Mouse (Mus musculus) kidney, postnatal 0 days (tissue): ENCODE results near the gene Ubash3a. TPM values are rescaled to one million over a fixed set of nuclear protein-coding genes. Genes with fewer than 3 reads are reported as not detected.

ENCODE experiments used
- ATAC-seq: fragments of 200-750 bp; cut with Nextera tagmentation; replicated peaks from 2 replicates; pipeline ENCODE4 v1.8.0; 2017; ENCODE audit warnings: low read depth, moderate number of reproducible peaks, moderate TSS enrichment, moderate library complexity; ENCODE audit not compliant: low FRiP score
- DNase-seq: peaks from one replicate; pipeline ENCODE4 v3.0.0-alpha.2; 2016; ENCODE audit warnings: low spot score
- H3K27ac ChIP-seq: fragments of 300-500 bp; sonication (generic); 2 replicates; pipeline ENCODE4 v1.5.1; 2014; ENCODE audit warnings: mild to moderate bottlenecking
- H3K27me3 ChIP-seq: fragments of 300-500 bp; sonication (generic); 2 replicates; pipeline ENCODE4 v1.6.1; 2014; ENCODE audit warnings: low read length, mixed read lengths; ENCODE audit not compliant: insufficient read depth
- H3K36me3 ChIP-seq: fragments of 300-500 bp; sonication (generic); 2 replicates; pipeline ENCODE4 v1.6.1; 2014; ENCODE audit warnings: low read length, mixed read lengths; ENCODE audit not compliant: insufficient read depth
- H3K4me1 ChIP-seq: fragments of 300-500 bp; sonication (generic); replicated peaks from 2 replicates; pipeline ENCODE4 v1.6.1; 2014; ENCODE audit warnings: antibody characterized with exemption, low read length, mixed read lengths; ENCODE audit not compliant: insufficient read depth
- H3K4me2 ChIP-seq: fragments of 300-500 bp; sonication (generic); 2 replicates; pipeline ENCODE4 v1.6.1; 2014; ENCODE audit warnings: mild to moderate bottlenecking, low read length, moderate library complexity, mixed read lengths
- H3K4me3 ChIP-seq: fragments of 300-500 bp; sonication (generic); replicated peaks from 2 replicates; pipeline ENCODE4 v1.5.1; 2014; ENCODE audit warnings: low read depth, low read length
- H3K9ac ChIP-seq: fragments of 300-500 bp; sonication (generic); 2 replicates; pipeline ENCODE4 v1.6.1; 2014; ENCODE audit warnings: low read depth, low read length
- H3K9me3 ChIP-seq: fragments of 300-500 bp; sonication (generic); replicated peaks from 2 replicates; pipeline ENCODE4 v1.6.1; 2016; ENCODE audit warnings: low read length, inconsistent platforms, mixed read lengths
- CTCF ChIP-seq: IDR thresholded peaks from 2 replicates; pipeline ENCODE4 v1.5.1; 2016; ENCODE audit warnings: antibody characterized with exemption, low read depth, mild to moderate bottlenecking, moderate library complexity
- WGBS: fragments of 180-500 bp; shearing (Covaris S2); extraction: QIAGEN DNeasy Blood & Tissue Kit; methylation state at CpG from one replicate; pipeline ENCODE4 v1.1.7; 2014; 5-methylcytosine and 5-hydroxymethylcytosine counted together
- polyA plus RNA-seq: library from polyadenylated mRNA; unstranded; fragments of >200 nt; fragmentation: Nextera tagmentation; extraction: Ambion mirVana; gene quantifications from 2 replicates; pipeline ENCODE4 v1.2.1, GENCODE M21; 2015

The Ubash3a gene
- polyA plus RNA-seq, 1 experiment from 2014 or later: 0.14 TPM

- Histone ChIP-seq H3K36me3 (no peaks in the 10 kb centered on the region), H3K4me1 (no peaks in the 10 kb centered on the region), H3K27ac (no peak overlapping the region), H3K27me3 (no peaks in the 10 kb centered on the region), H3K9ac (no peak overlapping the region), H3K9me3 (no peaks in the 10 kb centered on the region), H3K4me2 (no peak overlapping the region), H3K4me3 (no peak overlapping the region)
- TF ChIP-seq CTCF: no peak
- 85% methylated on average over 8 of the region's 8 CpGs for WGBS
- DNase-seq (no peak), ATAC-seq (no peak)
Observed at GRCm38 (mm10) chr17:31241156-31241555, 33.5 kb downstream of the Ubash3a start.

GRCm38 (mm10) chr17:31242764-31243163, 35.1 kb downstream of the Ubash3a start:
- 0% methylated on average over 1 of the region's 1 CpGs for WGBS
- no peak for DNase-seq
- Histone ChIP-seq H3K9me3 (no peaks in the 10 kb centered on the region), H3K9ac (no peak overlapping the region), H3K36me3 (no peaks in the 10 kb centered on the region), H3K4me3 (no peak overlapping the region), H3K27ac (no peak overlapping the region), H3K27me3 (no peaks in the 10 kb centered on the region), H3K4me2 (no peak overlapping the region), H3K4me1 (no peaks in the 10 kb centered on the region)
- no peak for ATAC-seq
- TF ChIP-seq CTCF: peak; percentile 58

GRCm38 (mm10) chr17:31245321-31245720, 37.6 kb downstream of the Ubash3a start:
- 59% methylated on average over 5 of the region's 5 CpGs for WGBS
- H3K9me3 ChIP-seq: no peaks in the 10 kb centered on the region
- ATAC-seq (no peak), DNase-seq (no peak)
- no peaks in the 10 kb centered on the region for H3K27me3 ChIP-seq
- no peaks in the 10 kb centered on the region for H3K4me1 ChIP-seq
- H3K4me2 ChIP-seq: no peak overlapping the region
- H3K27ac ChIP-seq: no peak overlapping the region
- H3K4me3 ChIP-seq: no peak overlapping the region
- no peak for TF ChIP-seq CTCF
- no peaks in the 10 kb centered on the region for H3K36me3 ChIP-seq
- H3K9ac ChIP-seq: no peak overlapping the region

- no peak overlapping the region for H3K9ac ChIP-seq
- no peak overlapping the region for H3K4me3 ChIP-seq
- no peaks in the 10 kb centered on the region for H3K9me3 ChIP-seq
- H3K27me3 ChIP-seq: no peaks in the 10 kb centered on the region
- H3K27ac ChIP-seq: no peak overlapping the region
- DNase-seq (no peak), ATAC-seq (no peak)
- no peak for TF ChIP-seq CTCF
- H3K36me3 ChIP-seq: no peaks in the 10 kb centered on the region
- 28% methylated on average over 4 of the region's 5 CpGs for WGBS
- H3K4me1 ChIP-seq: no peaks in the 10 kb centered on the region
- H3K4me2 ChIP-seq: no peak overlapping the region
Observed at GRCm38 (mm10) chr17:31247144-31247543, 39.5 kb downstream of the Ubash3a start.

- ATAC-seq (no peak), DNase-seq (no peak)
- Histone ChIP-seq H3K36me3 (no peaks in the 10 kb centered on the region), H3K27ac (no peak overlapping the region), H3K9ac (no peak overlapping the region), H3K4me2 (no peak overlapping the region), H3K9me3 (no peaks in the 10 kb centered on the region), H3K27me3 (no peaks in the 10 kb centered on the region), H3K4me1 (no peaks in the 10 kb centered on the region), H3K4me3 (no peak overlapping the region)
- 65% methylated on average over 5 of the region's 5 CpGs for WGBS
- TF ChIP-seq CTCF: no peak
Observed at GRCm38 (mm10) chr17:31253951-31254350, 46.3 kb downstream of the Ubash3a start.

GRCm38 (mm10) chr17:31254463-31254931, 46.8 kb downstream of the Ubash3a start:
- TF ChIP-seq CTCF: peak; percentile 90
- H3K27me3 ChIP-seq: no peaks in the 10 kb centered on the region
- no peak overlapping the region for H3K4me2 ChIP-seq
- 10% methylated on average over 7 of the region's 9 CpGs for WGBS
- H3K27ac ChIP-seq: no peak overlapping the region
- no peak overlapping the region for H3K9ac ChIP-seq
- no peaks in the 10 kb centered on the region for H3K4me1 ChIP-seq
- DNase-seq: peak; percentile 85
- H3K9me3 ChIP-seq: no peaks in the 10 kb centered on the region
- peak; percentile 80 for ATAC-seq
- no peaks in the 10 kb centered on the region for H3K36me3 ChIP-seq
- H3K4me3 ChIP-seq: no peak overlapping the region

- H3K27ac ChIP-seq: no peak overlapping the region
- ATAC-seq (no peak), DNase-seq (no peak)
- 93% methylated on average over 1 of the region's 1 CpGs for WGBS
- H3K27me3 ChIP-seq: no peaks in the 10 kb centered on the region
- TF ChIP-seq CTCF: no peak
- H3K4me3 ChIP-seq: no peak overlapping the region
- no peaks in the 10 kb centered on the region for H3K4me1 ChIP-seq
- no peaks in the 10 kb centered on the region for H3K36me3 ChIP-seq
- no peaks in the 10 kb centered on the region for H3K9me3 ChIP-seq
- no peak overlapping the region for H3K4me2 ChIP-seq
- no peak overlapping the region for H3K9ac ChIP-seq
Observed at GRCm38 (mm10) chr17:31257149-31257548, 49.5 kb downstream of the Ubash3a start.
